Mouse (Mus musculus): Measurements from ENCODE around the gene Myo9b.

The Myo9b gene

GRCm38 (mm10) chr8:71366771-71367528, 94.4 kb downstream of the Myo9b start, which contains the start of gene Use1:
Use1 (plus strand) TSS chr8:71366848.
- peak; percentile 94 for DNase-seq (ENCODE audit: low read depth, low spot score)
- H3K27me3 ChIP-seq (ENCODE audit: control insufficient read depth, insufficient read depth, low read length, poor library complexity, severe bottlenecking): no peaks in the 10 kb centered on the region
- H3K36me3 ChIP-seq (ENCODE audit: control insufficient read depth, insufficient read depth, low read length, poor library complexity, severe bottlenecking): no peaks in the 10 kb centered on the region; the same call in none of the 2 replicates

- DNase-seq (ENCODE audit: low read depth, low spot score): no peak
- Histone ChIP-seq H3K27me3 (ENCODE audit: control insufficient read depth, insufficient read depth, low read length, poor library complexity, severe bottlenecking) (no peaks in the 10 kb centered on the region), H3K36me3 (ENCODE audit: control insufficient read depth, insufficient read depth, low read length, poor library complexity, severe bottlenecking) (no peaks in the 10 kb centered on the region; the same call in none of the 2 replicates)
These were observed 95.1 kb downstream of the Myo9b start for GRCm38 (mm10) chr8:71367529-71368176.

DNA sequence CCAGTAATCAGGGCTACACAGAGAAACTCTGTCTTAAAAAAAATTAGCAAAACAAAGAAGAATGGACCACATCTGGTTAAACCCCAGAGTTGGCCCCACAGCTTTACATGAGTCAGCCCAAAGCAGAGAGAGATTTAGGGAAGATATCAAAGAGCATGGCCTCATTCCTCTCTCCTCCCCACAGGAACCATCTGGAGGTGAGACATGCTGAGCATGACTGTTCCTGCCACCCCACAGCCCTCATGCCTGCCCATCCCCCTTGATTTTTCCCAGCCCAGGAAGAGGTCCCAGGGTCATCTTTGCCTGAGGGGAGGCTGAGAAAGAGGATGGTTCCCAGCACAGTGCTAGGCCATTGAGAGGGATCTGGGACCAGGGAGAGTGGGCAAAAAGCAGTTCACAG, 95.9 kb downstream of the Myo9b start:
- no peaks in the 10 kb centered on the region for H3K27me3 ChIP-seq (ENCODE audit: control insufficient read depth, insufficient read depth, low read length, poor library complexity, severe bottlenecking)
- DNase-seq (ENCODE audit: low read depth, low spot score): no peak

DNA sequence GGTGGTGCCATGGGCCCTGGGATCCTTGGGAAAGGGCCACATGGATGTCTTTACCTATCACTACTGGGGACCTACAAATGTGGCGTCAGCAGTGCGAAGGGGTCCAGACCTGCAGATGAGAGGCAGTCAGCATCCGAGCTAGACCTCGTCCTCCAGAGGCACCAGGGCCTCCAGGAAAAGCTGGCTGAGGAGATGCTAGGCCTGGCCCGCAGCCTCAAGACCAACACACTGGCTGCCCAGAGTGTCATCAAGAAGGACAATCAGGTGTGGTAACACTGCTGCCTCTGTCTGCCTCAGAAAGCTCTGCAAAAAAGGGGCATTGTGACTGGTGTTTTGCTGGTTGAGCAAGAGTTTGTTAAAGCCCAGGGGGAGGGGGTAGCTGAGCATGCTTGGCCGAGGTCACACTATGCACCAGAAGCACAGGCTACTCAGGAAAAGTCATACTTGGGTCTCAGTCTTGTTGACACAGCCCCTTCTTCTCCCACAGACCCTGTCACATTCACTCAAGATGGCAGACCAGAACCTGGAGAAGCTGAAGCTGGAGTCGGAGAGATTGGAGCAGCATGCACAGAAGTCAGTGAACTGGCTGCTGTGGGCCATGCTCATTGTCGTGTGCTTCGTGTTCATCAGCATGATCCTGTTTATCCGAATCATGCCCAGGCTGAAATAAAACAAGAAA, 96.7 kb downstream of the Myo9b start:
- no peak for DNase-seq (ENCODE audit: low read depth, low spot score)
- no peaks in the 10 kb centered on the region; the same call in none of the 2 replicates for H3K36me3 ChIP-seq (ENCODE audit: control insufficient read depth, insufficient read depth, low read length, poor library complexity, severe bottlenecking)
- no peaks in the 10 kb centered on the region for H3K27me3 ChIP-seq (ENCODE audit: control insufficient read depth, insufficient read depth, low read length, poor library complexity, severe bottlenecking)

More for the DNA sequence above, 95.9 kb downstream of the Myo9b start:
- H3K36me3 ChIP-seq (ENCODE audit: control insufficient read depth, insufficient read depth, low read length, poor library complexity, severe bottlenecking): no peaks in the 10 kb centered on the region; the same call in none of the 2 replicates

DNA sequence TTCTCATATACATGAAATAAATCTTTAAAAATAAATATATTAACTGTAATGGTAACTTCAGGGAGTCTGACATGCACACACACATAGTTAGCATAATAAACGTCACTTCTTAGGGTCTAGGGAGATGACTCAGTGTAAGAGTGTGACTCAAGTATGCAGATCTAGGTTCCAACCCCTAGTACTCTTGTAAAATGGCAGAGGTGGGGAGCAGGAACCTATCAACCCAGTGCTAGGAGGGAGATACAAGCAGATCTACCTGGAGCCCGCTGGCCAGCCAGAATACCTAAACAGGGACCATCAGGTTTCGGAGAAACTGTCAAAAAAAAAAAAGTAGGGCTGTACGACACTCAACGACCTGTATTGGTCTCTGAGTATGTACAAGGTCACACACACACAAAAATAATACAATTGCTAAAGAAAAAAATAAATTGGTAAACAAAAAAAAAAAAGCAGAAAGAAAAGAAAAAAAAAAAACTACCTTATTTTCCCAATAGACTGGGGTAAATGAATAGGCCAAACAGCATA, 98.3 kb downstream of the Myo9b start:
- no peak for DNase-seq (ENCODE audit: low read depth, low spot score)
- Histone ChIP-seq H3K36me3 (ENCODE audit: control insufficient read depth, insufficient read depth, low read length, poor library complexity, severe bottlenecking) (no peaks in the 10 kb centered on the region; the same call in none of the 2 replicates), H3K27me3 (ENCODE audit: control insufficient read depth, insufficient read depth, low read length, poor library complexity, severe bottlenecking) (no peaks in the 10 kb centered on the region)

- Histone ChIP-seq H3K36me3 (ENCODE audit: control insufficient read depth, insufficient read depth, low read length, poor library complexity, severe bottlenecking) (no peaks in the 10 kb centered on the region; the same call in none of the 2 replicates), H3K27me3 (ENCODE audit: control insufficient read depth, insufficient read depth, low read length, poor library complexity, severe bottlenecking) (no peaks in the 10 kb centered on the region)
- DNase-seq (ENCODE audit: low read depth, low spot score): peak; percentile 99
These were observed 98.8 kb downstream of the Myo9b start, which contains the start of gene Ocel1 for GRCm38 (mm10) chr8:71371236-71371848. Ocel1 (plus strand) TSS chr8:71371298.

DNA sequence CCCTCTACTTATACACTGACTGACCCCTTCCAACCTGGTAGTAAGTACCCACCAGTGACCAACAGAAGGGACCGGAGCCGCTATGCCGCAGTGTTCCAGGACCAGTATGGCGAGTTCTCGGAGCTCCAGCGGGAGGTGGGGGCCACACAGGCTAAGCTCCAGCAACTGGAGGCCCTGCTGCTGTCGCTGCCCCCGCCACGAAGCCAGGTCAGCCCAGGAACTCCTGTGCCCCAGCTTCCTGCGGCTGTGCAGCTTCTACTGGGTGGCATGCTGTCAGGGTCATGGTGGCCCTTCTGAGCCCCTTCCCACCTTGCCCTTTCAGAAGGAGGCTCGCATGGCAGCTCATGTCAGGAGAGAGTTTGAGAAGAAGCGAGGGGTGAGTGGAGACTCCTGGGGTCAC, 99.9 kb downstream of the Myo9b start:
- DNase-seq (ENCODE audit: low read depth, low spot score): no peak

GRCm38 (mm10) chr8:71373000-71373399, 100.5 kb downstream of the Myo9b start:
- no peak for DNase-seq (ENCODE audit: low read depth, low spot score)
- H3K27me3 ChIP-seq (ENCODE audit: control insufficient read depth, insufficient read depth, low read length, poor library complexity, severe bottlenecking): no peaks in the 10 kb centered on the region
- no peaks in the 10 kb centered on the region; the same call in none of the 2 replicates for H3K36me3 ChIP-seq (ENCODE audit: control insufficient read depth, insufficient read depth, low read length, poor library complexity, severe bottlenecking)

More for the DNA sequence above, 99.9 kb downstream of the Myo9b start:
- Histone ChIP-seq H3K27me3 (ENCODE audit: control insufficient read depth, insufficient read depth, low read length, poor library complexity, severe bottlenecking) (no peaks in the 10 kb centered on the region), H3K36me3 (ENCODE audit: control insufficient read depth, insufficient read depth, low read length, poor library complexity, severe bottlenecking) (no peaks in the 10 kb centered on the region; the same call in none of the 2 replicates)

DNA sequence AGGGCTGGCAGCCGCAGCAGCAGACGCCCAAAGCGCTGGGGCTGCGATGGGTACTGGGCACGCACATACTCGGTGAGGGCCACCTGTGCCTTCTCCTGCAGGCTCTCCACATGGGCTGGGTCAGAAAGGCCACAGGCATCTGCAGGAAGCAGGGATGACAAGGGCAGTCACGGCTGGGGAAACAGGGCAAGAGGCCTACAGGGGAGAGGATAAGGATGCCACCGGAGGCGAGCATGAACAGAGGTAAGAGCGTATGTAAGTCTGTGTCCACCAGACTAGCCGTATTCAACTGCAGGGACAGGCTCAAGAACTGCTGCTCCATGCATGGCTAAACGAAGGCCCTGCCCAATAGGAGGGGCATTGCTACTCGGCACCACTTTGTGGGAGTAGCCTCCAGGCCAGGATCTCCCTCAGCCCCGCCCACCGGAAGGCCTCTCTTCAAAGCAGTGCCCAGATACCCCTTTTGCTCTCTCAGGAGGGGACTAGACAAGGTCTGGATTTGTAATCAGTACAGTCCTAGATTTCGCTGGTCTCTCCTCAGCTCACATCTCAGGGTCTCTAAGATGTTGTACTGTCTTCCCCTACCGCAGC, 102.2 kb downstream of the Myo9b start:
- peak; percentile 26 for DNase-seq (ENCODE audit: low read depth, low spot score)
- H3K27me3 ChIP-seq (ENCODE audit: control insufficient read depth, insufficient read depth, low read length, poor library complexity, severe bottlenecking): no peaks in the 10 kb centered on the region
- H3K36me3 ChIP-seq (ENCODE audit: control insufficient read depth, insufficient read depth, low read length, poor library complexity, severe bottlenecking): no peaks in the 10 kb centered on the region; the same call in 1 of the 2 replicates

DNA sequence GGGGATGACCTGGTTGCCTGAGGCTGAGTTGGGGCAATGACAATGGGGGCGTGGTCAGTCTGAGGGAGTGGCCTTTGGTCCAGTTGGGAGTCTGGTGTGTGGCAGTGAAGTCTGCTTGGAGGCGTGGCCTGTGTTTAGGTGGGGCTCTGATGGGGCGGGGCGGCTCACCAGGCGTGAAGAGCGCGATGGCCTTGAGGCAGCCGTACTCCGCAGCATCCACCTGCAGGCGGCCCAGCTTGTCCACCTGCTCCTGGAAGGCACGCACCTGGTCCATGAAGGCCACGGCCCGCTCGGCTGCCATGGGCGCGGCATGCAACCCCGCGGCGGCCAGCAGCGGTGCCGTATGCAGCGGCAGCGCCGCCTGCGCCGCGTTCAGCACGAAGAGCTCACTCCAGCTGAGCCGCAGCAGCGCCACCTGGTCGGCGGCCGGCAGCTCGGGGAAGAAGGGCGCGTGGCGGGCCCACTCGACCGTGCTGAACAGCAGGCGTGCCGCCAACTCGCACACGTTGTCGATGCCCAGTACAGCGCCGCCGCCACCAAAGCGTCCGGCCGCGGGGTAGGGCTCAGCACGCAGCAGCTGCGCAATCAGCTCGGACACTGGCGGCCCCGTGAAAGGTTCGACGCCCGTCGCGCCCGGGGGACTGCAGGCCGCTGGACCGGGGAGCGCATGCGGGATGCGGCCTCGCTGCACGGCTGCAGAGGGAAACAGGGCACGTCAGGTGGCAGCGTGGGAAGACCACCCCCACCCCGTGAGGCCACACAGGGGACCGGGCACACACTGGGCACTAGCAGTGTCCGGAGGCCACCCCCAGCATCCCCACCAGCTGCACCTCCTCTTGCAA, 103.3 kb downstream of the Myo9b start:
- H3K36me3 ChIP-seq (ENCODE audit: control insufficient read depth, insufficient read depth, low read length, poor library complexity, severe bottlenecking): no peaks in the 10 kb centered on the region; the same call in 1 of the 2 replicates
- peak; percentile 83 for DNase-seq (ENCODE audit: low read depth, low spot score)
- no peaks in the 10 kb centered on the region for H3K27me3 ChIP-seq (ENCODE audit: control insufficient read depth, insufficient read depth, low read length, poor library complexity, severe bottlenecking)

DNA sequence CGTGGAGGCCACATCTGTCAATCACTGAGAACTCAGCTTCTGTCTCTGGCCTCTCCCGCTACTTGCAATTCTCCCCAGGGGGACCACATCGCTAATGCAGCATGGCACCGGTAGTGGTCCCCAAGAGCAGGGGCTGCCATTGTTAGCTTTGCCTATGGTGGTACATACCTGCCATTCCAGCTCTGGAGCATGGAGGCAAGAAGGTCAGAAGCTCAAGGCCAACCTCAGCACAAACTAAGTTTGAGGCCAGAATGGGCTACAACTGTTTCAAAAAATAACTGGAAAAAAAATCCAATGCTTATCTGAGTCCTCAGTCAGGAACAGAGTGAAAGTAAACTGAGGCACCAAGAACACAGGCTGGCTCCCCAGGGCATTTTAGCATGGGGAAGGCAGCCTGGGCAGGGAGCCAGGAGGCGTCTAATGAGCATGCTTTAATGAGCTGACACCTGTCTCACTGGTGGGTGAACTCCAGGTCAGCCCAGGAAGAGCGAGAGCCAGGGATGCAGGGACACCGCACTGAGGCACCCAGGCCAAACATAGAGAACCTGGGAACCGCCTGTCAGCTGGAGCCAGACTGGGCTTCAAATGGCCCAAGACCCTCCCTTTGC, 104.0 kb downstream of the Myo9b start:
- no peaks in the 10 kb centered on the region for H3K27me3 ChIP-seq (ENCODE audit: control insufficient read depth, insufficient read depth, low read length, poor library complexity, severe bottlenecking)
- no peaks in the 10 kb centered on the region; the same call in 1 of the 2 replicates for H3K36me3 ChIP-seq (ENCODE audit: control insufficient read depth, insufficient read depth, low read length, poor library complexity, severe bottlenecking)
- no peak for DNase-seq (ENCODE audit: low read depth, low spot score)

GRCm38 (mm10) chr8:71379008-71379407, 106.5 kb downstream of the Myo9b start:
- H3K36me3 ChIP-seq (ENCODE audit: control insufficient read depth, insufficient read depth, low read length, poor library complexity, severe bottlenecking): no peaks in the 10 kb centered on the region
- H3K27me3 ChIP-seq (ENCODE audit: control insufficient read depth, insufficient read depth, low read length, poor library complexity, severe bottlenecking): no peaks in the 10 kb centered on the region
- no peak for DNase-seq (ENCODE audit: low read depth, low spot score)

- Histone ChIP-seq H3K36me3 (ENCODE audit: control insufficient read depth, insufficient read depth, low read length, poor library complexity, severe bottlenecking) (no peaks in the 10 kb centered on the region), H3K27me3 (ENCODE audit: control insufficient read depth, insufficient read depth, low read length, poor library complexity, severe bottlenecking) (no peaks in the 10 kb centered on the region)
- no peak for DNase-seq (ENCODE audit: low read depth, low spot score)
These were observed 107.1 kb downstream of the Myo9b start for GRCm38 (mm10) chr8:71379512-71380075.

All from splenic B cell, adult 2 months (primary cell).